Mouse (Mus musculus): ENCODE results near the gene Cnnm4. TPM values are rescaled to one million over a fixed set of nuclear protein-coding genes. Genes with fewer than 3 reads are reported as not detected.

The Cnnm4 gene
- polyA plus RNA-seq (2012; rRNA removed), result 103 and 109 TPM in 2 replicates

DNA sequence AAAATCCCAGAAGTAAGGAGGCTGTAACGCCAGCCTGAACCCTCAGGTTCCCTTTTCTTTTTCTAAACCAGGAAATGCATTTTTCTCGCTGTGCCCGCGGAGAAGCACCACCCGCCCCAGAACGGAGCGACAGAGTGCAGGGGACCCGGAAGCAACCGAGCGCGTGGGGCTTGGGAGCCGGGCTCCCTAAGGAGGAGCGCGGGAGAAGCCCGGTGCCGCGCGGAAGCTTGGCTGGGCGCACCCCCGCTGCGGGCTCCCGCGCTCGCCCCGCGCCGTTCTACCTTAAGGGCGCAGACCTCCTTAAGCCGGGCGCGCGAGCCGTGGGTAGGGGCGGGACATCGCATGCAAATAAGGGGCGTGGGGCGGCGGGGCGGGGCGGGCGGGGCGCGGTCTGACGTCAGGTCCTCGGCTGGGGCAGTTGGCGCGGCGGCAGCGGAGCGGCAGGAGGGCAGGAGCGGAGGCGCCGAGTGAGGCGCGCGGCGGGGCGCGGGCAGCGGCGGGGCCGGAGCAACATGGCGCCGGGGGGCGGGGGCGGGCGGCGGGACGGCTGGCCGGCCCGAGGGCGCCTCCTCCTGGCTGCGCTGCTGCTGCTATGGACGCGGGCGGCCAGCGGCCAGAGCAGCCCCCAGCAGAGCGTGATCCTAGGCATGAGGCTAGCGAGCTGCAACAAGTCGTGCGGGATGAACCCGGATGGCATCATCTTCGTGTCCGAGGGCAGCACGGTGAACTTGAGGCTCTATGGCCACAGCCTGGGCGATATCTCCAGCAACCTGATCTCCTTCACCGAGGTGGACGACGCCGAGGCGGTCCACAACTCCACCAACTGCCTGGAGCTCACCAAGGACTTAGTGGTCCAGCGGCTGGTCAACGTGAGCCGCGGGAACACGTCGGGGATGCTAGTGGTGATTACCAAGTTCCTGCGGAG lies at the start of gene Cnnm4:
Gene Cnnm4, plus strand, starts transcription at position 440 of the 925 bp plus-strand sequence.
- under 1% methylated on average over 80 of the region's 98 CpGs for WGBS
- DNase-seq (ENCODE audit: low read depth, low spot score), result no peak

DNA sequence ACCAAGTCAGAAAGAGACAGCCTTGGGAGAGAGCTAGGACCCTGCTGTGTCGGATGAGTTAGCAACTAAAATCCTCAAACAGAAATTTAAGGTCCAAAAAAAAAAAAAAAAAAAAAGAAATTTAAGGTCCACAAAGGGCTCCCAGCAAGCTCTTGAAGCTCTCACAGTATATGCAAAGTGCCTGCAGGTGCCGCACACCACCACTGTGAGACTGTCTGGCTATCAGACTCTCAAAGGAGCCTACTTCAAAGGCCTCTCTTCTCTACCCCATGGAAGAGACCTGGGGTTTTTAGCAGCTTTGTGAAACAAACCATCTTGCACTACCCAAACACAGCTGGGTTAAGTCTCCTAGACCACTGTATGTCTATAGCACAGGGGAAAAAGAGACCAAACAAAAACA lies 41.9 kb upstream of the Cnnm4 start:
- DNase-seq (ENCODE audit: low read depth, low spot score), result no peak
- WGBS, result 96% methylated on average over 2 of the region's 2 CpGs

DNA sequence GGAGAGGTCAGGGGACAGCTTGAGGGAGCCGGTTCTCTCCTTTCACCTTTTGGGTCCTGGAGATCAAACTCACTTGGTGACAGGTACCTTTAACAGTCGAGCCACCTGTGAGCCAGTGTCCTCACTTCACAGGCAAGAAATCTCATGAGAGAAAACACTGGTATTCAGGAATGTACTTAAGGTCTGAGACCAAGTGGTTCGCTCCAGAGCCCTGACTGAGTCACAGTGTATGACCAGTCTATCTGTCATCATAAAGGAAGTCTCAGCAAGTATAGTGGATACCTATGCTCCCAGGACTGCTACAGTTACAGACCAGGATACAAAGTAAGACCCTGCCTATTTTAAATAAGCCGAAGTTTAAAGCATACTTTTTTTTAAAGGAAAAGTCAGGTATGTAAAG lies 38.4 kb upstream of the Cnnm4 start:
- WGBS, result 74% methylated on average over 4 of the region's 4 CpGs
- DNase-seq (ENCODE audit: low read depth, low spot score), result no peak

DNA sequence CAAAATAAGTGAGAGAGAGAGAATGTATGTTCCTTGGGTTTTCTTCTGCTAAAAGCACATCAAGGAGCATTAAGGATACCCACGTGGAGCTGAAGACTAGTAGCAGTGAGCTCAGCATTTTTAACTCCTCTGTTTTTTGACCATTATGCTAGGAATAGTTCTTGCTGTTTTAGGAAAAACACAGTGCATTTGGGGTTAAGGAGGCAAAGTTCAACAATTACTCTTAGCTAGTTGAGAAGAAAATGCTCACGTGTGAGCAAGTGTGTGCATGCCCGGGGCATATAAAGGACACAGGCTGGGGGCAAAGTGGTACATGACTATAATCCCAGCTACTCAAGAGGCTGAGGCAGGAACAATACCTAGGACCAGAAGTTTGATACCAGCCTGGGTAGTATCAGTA lies 37.8 kb upstream of the Cnnm4 start:
- WGBS, result 94% methylated on average over 3 of the region's 3 CpGs
- no peak for DNase-seq (ENCODE audit: low read depth, low spot score)

DNA sequence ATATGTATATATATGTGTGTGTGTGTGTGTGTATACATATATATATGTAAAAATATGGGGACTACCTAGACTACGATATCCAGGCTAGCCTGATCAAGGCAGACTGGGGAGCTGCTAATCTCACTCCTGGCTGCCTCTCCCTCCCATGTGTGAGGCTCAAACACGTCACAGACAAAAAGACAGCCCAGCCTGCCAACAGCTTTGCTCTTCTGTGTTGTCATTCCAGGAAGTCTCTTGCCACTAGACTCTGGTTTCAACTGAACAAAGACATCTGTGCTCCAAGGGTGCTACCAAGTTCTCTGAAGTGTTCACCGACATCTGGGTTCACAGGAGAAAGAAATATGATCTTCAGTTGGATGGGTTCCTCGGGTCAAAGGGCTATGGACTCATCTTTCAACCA lies 36.3 kb upstream of the Cnnm4 start:
- WGBS, result 79% methylated on average over 4 of the region's 4 CpGs
- DNase-seq (ENCODE audit: low read depth, low spot score), result no peak

DNA sequence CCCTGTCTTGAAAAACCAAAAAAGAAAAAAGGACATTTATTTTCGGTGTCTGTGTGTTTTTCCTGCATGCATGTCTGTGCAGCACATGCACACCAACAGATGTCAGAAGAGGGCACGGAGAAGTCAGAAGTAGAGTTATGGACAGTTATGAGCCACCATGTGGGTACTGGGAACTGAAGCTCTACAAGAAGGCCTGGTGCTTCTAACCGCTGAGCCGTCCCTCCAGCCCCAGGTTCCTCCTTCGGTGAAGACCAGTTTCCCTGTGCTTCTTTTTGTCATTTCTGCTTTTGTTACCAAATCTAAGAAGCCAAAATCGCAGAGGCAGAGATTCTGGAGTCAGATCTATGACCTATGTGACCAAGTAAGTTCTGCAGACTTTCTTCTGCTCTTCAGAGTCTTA lies 34.9 kb upstream of the Cnnm4 start:
- DNase-seq (ENCODE audit: low read depth, low spot score), result no peak
- 93% methylated on average over 6 of the region's 6 CpGs for WGBS

DNA sequence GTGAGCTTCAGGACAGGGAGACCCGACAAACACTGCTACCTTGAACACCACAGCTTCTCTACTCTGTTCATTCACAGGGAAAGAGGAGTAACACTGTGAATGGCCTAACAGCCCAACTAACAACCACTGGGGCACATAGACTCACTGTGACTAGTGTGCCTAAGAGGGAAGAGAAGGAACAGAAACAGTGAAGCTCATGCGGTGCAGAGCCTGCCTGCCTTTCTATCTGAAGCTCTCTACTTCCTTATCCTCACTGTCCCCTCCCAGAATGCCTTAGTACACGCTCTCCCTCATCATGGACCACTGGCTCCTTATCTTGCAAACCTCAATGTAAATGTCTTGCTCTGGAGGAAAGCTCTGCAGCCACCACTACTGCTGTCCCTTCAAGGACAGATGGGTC lies 34.2 kb upstream of the Cnnm4 start:
- 93% methylated on average over 3 of the region's 3 CpGs for WGBS
- no peak for DNase-seq (ENCODE audit: low read depth, low spot score)

DNA sequence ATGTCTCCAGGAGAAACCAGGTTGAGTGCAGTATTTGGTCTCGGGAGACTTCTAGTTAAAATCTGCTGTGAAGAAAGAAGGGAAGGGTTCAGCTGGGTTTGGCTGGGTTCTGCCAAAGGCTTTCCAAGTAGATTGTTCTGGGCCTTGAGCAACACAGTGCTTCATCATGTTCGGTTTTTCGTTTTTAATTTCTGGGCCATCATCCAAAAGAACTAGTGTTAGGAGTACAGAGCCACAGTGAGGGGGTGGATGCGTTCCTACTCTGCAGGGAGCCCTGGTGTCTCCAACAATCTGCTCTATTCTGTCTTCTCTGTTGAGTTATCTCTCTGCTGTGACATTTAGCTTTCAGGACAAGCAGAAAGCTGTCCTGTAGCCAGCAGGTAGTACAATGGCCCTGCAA lies 30.3 kb upstream of the Cnnm4 start:
- no peak for DNase-seq (ENCODE audit: low read depth, low spot score)
- 71% methylated on average over 4 of the region's 4 CpGs for WGBS

DNA sequence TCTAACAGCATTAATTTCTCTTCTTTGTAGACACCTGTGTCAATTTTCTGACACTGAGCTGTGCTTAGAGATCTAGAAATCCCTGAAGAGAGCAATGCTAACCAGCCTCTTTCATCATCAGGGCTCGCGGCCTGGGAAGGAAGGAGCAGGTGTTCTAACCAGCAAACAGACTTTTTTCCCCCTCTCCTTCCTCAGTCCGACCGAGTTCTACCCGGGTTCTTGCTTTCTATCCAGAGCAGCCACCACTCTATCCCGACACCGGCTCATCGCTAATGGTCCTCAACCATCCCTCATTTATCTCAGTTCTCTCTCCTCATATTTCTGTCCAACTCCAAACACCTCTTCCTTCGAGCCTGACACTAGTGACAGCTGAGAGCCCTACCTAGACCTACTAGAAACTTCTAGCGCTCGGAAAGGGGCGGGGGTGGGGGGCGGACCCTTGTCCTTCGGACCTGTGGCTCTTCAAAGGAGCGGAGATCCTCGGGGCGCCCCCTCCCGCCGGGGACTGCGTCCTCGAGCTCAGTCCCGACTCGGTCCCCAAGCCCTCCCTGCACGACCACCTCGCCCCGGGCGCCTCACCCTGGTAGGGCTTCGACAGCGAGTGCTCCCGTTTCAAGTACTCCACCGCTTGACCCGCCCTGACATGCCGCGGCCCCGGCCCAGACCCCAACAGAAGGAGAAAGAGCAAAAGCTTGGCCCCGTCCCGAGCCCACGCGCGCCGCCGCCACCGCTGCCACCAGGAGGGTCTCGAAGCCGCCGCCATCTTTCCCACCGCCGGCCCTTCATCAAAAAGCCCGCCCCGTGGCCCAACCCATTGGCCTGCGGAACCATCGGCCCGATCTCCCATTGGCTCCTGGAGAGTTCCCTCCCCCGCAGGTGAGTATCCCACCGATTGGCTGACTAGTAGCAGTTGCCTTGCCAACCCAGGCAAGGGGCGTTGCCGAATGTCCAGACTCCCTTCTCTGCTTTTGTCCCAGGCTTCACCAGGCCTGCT lies 26.7 kb upstream of the Cnnm4 start, which contains the start of gene Lman2l:
Gene Lman2l, minus strand, starts transcription at position 801 of the 994 bp plus-strand sequence.
- peak; percentile 90 for DNase-seq (ENCODE audit: low read depth, low spot score)
- under 1% methylated on average over 57 of the region's 57 CpGs for WGBS

DNA sequence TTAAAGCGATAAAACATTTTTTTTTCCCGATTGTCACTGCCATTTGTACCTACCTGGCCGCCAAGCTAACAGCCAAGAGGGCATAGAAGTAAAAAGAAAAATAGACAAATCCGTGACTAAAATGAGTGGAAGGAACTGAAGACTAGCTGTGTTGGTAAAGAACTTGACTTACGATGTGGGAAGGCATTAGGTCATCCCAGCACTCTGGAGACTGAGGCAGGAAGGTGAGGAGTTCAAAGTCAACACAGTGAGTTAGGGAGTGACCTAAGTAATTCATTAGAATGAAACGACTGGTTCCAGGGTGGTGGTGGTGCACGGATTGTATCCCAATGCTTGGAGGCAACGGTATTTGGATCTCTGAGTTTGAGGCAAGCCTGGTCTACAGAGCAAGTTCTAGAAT lies 25.9 kb upstream of the Cnnm4 start:
- 35% methylated on average over 8 of the region's 8 CpGs for WGBS
- no peak for DNase-seq (ENCODE audit: low read depth, low spot score)

DNA sequence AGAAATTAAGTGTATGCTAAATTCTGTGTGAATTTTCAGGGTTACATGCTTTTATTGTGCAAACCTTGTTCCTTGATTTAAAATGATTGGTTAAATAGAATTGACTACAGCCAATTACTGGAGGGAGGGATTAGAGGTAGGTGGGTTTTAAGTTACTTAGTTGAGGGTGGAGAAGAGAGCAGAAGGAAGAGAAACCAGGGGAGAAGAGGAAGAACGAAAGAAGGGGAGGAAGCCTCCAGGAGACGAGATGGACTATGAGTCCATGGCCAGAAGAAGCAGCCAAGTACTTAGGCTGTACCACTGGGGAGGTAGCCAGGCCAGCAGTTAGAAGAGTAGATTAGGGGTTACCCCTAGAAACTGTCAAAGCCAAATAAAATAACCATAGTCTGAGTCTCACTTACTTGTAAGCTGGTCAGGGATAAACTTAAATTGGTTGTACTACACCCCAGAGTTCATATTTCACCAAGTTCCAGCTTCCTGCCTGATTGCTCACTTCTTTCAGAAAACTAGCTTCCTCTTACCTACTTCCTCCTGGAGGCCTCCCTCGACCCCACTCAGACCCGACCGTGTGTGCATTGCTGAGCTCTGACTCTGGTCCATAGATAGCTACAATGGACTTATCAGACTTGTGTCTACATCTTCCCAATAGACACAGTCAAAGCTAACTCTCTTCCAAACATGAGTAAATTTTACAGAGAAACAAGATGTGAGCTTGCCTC lies 25.2 kb upstream of the Cnnm4 start:
- no peak for DNase-seq (ENCODE audit: low read depth, low spot score)

DNA sequence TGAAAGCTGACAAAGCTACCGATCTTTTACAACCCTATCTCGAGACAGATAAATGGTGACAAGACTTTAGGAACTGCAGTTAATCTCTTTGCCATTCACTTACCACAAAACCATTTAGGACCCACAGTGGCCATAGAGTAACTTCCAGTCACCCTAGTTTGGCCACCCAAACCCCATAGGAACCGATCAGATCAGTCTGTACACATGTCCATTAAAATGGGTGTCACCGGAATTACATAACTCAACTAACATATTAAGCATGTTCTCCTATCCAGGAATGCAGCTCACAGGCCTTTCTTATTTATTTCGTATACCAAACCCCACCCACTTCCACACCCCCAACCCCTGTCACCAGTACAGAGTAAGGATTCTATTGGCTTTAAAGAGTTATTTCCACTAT lies 24.6 kb upstream of the Cnnm4 start:
- 80% methylated on average over 5 of the region's 5 CpGs for WGBS
- no peak for DNase-seq (ENCODE audit: low read depth, low spot score)

More for the DNA sequence above, 25.2 kb upstream of the Cnnm4 start:
- 77% methylated on average over 5 of the region's 5 CpGs for WGBS

DNA sequence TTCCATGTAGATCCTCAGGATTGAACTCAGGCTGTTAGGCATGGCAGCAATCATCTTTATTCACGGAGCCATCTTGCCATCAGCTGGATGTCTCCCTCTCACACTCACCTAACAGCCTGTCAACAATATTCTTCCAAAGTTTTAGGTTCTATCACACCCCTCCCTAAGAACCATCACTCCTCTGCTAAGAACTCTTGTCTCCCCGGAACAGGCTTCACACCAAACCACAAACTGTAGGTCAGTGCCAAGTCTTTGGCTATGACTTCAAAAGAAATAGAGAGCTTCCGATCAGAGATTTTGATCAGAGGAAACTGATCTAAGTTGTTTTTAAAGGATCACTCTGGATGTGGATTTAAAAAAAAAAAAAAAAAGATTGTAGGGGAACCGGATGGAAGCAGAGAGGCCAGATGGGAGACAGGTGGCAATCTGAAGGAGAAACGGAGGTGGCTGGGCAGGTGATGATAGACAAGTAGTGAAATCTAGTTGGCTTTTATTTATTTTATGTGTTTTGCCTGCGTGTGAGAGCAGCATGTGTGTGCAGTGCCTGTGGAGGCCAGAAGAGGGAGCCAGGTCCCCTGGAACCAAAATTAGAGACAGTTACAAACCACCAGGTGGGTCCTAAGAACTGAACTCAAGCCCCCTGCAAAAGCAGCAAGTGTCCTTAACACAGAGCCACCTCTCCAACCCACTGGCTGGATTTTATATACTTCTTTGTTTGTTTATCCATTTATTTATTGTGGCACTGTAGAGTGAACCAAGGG lies 17.2 kb upstream of the Cnnm4 start:
- no peak for DNase-seq (ENCODE audit: low read depth, low spot score)
- 89% methylated on average over 6 of the region's 6 CpGs for WGBS

DNA sequence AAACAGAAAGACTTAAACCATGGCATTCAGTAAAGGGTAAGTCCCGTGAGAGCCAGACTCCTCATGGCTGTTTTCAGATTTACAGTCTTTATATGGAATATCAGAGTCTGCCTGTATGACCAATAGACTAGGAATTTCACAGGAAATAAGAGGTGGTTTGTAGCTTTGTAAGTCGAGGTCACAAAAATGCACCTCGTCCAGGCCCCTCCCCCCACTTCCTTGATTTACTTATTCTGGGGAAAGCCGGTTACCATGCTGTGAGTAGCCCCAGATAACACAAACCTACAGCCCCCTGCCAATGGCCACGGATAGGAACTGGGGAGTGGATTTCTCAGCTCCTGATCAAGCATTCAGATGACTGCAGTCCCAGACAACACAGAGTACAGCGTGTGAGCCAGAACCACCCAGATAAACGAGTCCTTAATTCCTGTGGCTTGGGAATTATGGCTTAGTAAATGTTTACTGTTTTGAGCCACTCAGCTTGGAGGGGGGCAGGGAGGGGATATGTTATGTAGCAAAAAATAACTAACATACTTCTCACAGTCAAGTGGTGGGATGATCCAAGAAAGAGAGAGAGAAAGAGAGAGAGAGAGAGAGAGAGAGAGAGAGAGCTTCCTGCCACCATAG lies 13.9 kb upstream of the Cnnm4 start:
- DNase-seq (ENCODE audit: low read depth, low spot score), result no peak
- WGBS, result 24% methylated on average over 7 of the region's 7 CpGs

DNA sequence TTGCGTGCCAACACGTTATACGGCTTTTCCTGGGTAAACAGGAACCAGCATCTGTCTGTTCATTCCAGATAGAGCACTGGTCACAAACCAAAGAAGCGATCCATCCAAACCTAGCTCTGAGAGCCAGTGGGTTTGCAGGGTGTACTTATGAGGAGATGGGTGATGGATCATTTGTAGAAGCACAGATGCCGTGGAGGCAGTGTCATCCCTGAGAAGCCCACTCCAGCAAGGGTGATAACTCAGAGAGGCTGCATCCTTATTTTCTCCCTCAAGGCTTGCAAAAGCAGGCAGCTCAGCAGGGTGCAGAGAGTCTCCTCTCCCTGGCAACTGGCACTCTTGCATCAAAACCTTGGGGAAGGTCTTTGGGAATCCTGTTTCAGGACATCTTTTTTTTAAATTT lies 13.3 kb upstream of the Cnnm4 start:
- WGBS, result 68% methylated on average over 5 of the region's 5 CpGs
- DNase-seq (ENCODE audit: low read depth, low spot score), result no peak

DNA sequence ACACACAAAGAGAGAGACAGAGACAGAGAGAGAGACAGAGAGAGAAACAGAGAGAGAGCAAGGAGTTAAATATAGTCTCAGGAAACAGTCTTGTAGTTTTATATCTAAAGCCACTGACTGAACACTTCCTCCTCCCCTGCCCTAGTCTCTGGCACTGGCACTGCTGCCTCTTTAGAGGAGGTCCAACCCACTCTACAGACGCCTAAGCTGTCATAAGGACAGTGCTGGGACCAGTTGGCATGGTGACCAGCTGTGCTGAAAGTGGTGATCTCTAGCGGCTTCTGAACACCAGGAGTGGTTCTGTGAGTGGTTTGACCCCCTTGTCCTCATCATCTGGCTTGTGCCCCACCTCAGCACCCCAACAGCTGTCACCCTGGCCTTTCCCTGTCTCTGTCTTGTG lies 9.6 kb upstream of the Cnnm4 start:
- WGBS, result 21% methylated on average over 2 of the region's 2 CpGs
- no peak for DNase-seq (ENCODE audit: low read depth, low spot score)

DNA sequence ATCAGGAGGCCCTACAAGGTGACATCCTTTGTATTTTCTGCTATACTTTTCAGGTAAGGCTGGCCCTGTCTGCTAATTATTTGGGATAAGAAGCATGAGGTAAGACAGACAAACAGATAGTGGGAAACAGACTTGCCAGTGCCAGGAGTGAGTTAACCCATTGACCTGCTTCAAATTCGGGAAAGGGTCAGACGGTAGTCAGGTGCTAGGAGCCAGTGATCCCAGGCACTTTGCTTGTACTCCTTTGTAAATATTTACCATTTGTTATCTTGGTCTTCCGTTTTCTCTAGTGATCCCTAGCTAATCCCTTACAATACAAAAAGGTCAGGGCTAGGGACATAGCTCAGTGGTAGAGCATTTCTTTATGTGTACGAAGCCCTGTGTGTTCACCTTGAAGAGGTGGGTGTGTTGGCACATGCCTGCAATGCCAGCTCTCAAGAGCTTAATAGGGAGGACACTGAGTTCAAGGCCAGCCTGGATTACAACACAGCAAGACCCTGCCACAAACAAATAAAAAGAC lies 5.7 kb upstream of the Cnnm4 start:
- 14% methylated on average over 4 of the region's 4 CpGs for WGBS
- no peak for DNase-seq (ENCODE audit: low read depth, low spot score)

DNA sequence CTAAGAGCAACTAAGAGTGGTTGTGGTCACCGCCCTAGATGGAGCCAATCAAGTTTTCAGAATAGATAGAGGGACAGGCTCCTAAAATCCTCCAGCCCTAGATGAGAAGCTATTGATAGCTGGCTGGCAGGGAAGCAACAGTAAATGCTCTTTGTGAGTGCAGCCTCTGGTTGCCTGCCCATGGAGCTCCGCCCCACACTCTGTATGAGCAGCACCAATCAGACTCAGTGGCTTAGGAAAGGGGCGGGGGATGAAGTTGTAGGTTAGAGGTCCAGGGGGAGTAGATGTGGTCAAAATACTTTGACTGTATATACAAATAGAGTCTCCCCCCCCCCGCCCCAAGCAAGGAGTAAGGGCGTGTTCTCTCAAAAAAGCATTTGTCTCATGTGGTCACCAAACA lies 4.0 kb upstream of the Cnnm4 start:
- no peak for DNase-seq (ENCODE audit: low read depth, low spot score)
- WGBS, result 69% methylated on average over 5 of the region's 5 CpGs
